Mouse (Mus musculus): ENCODE results near the gene Zfyve21. TPM values are rescaled to one million over a fixed set of nuclear protein-coding genes. Genes with fewer than 3 reads are reported as not detected.

The Zfyve21 gene
- polyA plus RNA-seq, 1 experiment from 2014 or later, result 30.5 TPM

DNA sequence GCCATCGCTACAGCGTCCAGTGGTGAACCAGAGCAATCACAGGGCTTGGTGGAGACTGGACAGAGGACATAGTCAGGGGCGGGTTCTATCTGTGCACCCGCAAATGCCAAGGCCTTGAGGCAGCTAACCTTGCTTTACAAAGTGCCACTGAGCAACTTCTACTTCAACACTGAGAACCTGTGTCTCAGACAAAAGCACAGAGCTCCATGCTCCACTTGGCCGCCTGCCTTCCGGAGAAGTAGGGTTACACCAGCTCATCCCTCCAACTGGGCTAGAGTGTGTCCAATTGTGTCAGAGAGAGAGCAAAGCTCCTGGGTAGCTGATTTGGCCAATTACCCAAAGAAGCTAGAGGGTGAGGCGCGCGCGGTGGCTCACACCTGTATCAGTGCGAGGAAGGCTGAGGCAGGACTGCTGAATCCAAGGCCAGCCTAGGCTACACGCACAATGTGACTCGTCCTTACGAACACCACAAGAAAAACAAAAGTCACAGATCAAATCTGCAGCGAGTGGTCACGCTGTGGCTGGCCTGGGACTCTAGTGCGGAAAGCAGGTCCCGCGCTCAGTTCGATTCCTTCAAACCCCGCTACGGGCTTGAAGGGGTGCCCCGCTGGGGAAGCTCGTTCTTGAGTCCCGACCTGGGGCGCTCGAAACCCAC lies 732 bp upstream of the Zfyve21 start:
- peak; percentile 3; the same call in 1 of the 2 replicates for ATAC-seq (ENCODE audit: low read depth)
- Histone ChIP-seq H3K4me2 (ENCODE audit: low read depth, low read length) (peak overlapping the region; percentile 75), H3K9ac (replicated peaks; ENCODE audit: low read depth, low read length) (peak overlapping the region; percentile 46), H3K27me3 (ENCODE audit: control insufficient read depth, insufficient read depth, low read length) (no peaks in the 10 kb centered on the region), H3K36me3 (ENCODE audit: control insufficient read depth, insufficient read depth, low read length) (no peaks in the 10 kb centered on the region), H3K9me3 (ENCODE audit: control insufficient read depth, low read length) (no peaks in the 10 kb centered on the region), H3K27ac (ENCODE audit: low read depth, low read length) (no peak overlapping the region), H3K4me3 (ENCODE audit: low read depth, low read length) (peak overlapping the region; percentile 80), H3K4me1 (ENCODE audit: control insufficient read depth, insufficient read depth, low read length) (peaks cover 13% of the 10 kb centered on the region; the same call in 1 of the 2 replicates)
- 3% methylated on average over 27 of the region's 27 CpGs for WGBS

DNA sequence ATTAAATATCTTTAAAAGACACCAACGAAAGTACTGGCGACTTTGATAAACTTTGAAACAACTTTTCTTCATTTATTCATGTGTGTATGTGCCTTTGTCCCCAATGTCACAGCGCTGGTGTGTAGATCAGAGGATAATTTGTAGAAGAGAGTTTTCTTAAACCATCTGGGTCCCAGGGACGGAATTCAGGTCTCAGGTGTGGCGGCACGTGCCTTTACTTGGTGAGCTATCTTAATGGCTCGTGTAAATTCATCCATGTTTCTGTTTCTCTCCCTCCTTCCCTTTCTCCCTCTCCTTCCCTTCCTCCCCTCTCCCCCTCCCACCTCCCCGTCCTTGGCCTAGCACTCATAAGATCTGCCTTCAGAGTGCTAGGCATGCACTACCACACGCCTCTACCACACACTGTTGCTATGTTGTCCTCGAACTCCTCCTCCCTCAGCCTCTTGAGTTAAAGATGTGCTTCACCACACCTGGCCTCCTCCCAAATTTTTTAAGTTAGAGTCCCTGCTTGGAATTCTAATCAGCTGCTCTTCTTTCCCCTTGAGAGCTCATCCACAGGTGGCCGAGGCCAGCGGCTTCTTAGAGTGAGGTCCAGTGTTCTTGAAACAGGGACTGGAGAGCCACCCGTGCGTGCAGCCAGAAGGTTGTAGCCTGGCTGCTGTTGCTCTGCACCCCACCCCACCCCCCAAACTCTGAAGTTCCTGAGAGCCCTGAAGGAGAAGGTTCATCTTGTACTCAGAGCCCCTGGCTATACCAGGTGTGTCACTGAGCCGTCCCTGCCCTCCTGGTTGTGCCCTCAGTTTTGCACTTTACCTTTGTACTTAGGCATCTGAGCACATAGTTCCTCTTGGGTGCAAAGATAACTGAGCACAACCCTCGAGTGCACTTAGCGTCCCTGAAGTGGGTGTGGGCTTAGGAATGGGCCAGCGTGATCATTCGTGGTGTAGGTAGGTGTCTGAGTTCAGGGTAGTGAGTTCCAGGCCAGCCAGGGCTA lies 1.1 kb downstream of the Zfyve21 start:
- H3K27me3 ChIP-seq (ENCODE audit: control insufficient read depth, insufficient read depth, low read length), result no peaks in the 10 kb centered on the region
- peak overlapping the region; percentile 90 for H3K4me2 ChIP-seq (ENCODE audit: low read depth, low read length)
- H3K9me3 ChIP-seq (ENCODE audit: control insufficient read depth, low read length), result no peaks in the 10 kb centered on the region
- H3K4me1 ChIP-seq (ENCODE audit: control insufficient read depth, insufficient read depth, low read length), result peaks cover 13% of the 10 kb centered on the region; the same call in 1 of the 2 replicates
- WGBS, result 33% methylated on average over 19 of the region's 19 CpGs
- no peaks in the 10 kb centered on the region for H3K36me3 ChIP-seq (ENCODE audit: control insufficient read depth, insufficient read depth, low read length)
- peak overlapping the region; percentile 81; the same call in 1 of the 2 replicates for H3K27ac ChIP-seq (ENCODE audit: low read depth, low read length)
- peak overlapping the region; percentile 65 for H3K9ac ChIP-seq (replicated peaks; ENCODE audit: low read depth, low read length)
- ATAC-seq (ENCODE audit: low read depth), result no peak
- H3K4me3 ChIP-seq (ENCODE audit: low read depth, low read length), result peak overlapping the region; percentile 80

DNA sequence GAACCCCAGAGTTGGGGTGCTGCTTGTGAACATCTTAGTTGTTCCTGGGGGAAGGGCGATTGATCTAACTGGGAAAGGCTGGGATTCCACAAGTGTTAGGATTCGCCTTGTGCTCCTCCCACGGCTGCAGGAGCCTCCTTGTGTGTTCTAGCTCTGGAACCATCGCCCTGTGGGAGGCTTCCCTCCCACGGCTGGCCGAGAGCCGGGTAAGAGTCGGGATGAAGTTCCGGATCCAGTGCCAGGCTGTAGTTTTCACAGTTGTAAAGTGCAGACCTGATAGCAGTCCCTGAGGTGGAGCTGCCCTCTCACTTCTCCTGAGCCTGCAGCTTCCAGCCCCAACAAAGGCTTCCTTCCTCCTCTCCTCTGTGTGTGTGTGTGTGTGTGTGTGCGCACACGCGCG lies 2.6 kb downstream of the Zfyve21 start:
- H3K4me1 ChIP-seq (ENCODE audit: control insufficient read depth, insufficient read depth, low read length), result peaks cover 13% of the 10 kb centered on the region; the same call in 1 of the 2 replicates
- ATAC-seq (ENCODE audit: low read depth), result no peak
- H3K9me3 ChIP-seq (ENCODE audit: control insufficient read depth, low read length), result no peaks in the 10 kb centered on the region
- no peaks in the 10 kb centered on the region for H3K36me3 ChIP-seq (ENCODE audit: control insufficient read depth, insufficient read depth, low read length)
- no peak overlapping the region for H3K27ac ChIP-seq (ENCODE audit: low read depth, low read length)
- 58% methylated on average over 13 of the region's 13 CpGs for WGBS
- H3K4me2 ChIP-seq (ENCODE audit: low read depth, low read length), result no peak overlapping the region; the same call in 1 of the 2 replicates
- no peak overlapping the region for H3K9ac ChIP-seq (replicated peaks; ENCODE audit: low read depth, low read length)
- H3K4me3 ChIP-seq (ENCODE audit: low read depth, low read length), result no peak overlapping the region
- H3K27me3 ChIP-seq (ENCODE audit: control insufficient read depth, insufficient read depth, low read length), result no peaks in the 10 kb centered on the region

DNA sequence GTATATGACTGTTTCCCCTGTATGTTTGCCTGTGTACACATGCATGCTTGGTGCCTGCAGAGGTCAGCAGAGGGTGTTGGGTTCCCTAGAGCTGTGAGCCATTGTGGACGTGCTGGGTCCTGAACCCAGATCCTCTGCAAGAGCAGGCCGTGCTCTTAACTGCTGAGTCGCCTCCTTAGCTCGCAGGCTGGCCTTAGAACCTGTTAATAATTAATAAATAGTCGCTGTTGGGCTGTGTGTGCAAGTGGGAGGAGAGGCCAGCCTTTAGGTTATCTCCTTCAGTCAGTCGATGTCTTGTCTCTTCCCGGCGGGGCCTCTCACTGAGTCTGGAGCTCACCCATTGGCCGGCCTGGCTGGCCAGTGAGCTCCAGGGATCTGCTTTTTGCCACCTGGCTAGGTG lies 3.0 kb downstream of the Zfyve21 start:
- Histone ChIP-seq H3K9me3 (ENCODE audit: control insufficient read depth, low read length) (no peaks in the 10 kb centered on the region), H3K27ac (ENCODE audit: low read depth, low read length) (no peak overlapping the region), H3K4me1 (ENCODE audit: control insufficient read depth, insufficient read depth, low read length) (peaks cover 13% of the 10 kb centered on the region; the same call in 1 of the 2 replicates), H3K9ac (replicated peaks; ENCODE audit: low read depth, low read length) (no peak overlapping the region), H3K27me3 (ENCODE audit: control insufficient read depth, insufficient read depth, low read length) (no peaks in the 10 kb centered on the region), H3K36me3 (ENCODE audit: control insufficient read depth, insufficient read depth, low read length) (no peaks in the 10 kb centered on the region), H3K4me2 (ENCODE audit: low read depth, low read length) (no peak overlapping the region), H3K4me3 (ENCODE audit: low read depth, low read length) (no peak overlapping the region)
- no peak for ATAC-seq (ENCODE audit: low read depth)
- WGBS, result 67% methylated on average over 9 of the region's 9 CpGs

DNA sequence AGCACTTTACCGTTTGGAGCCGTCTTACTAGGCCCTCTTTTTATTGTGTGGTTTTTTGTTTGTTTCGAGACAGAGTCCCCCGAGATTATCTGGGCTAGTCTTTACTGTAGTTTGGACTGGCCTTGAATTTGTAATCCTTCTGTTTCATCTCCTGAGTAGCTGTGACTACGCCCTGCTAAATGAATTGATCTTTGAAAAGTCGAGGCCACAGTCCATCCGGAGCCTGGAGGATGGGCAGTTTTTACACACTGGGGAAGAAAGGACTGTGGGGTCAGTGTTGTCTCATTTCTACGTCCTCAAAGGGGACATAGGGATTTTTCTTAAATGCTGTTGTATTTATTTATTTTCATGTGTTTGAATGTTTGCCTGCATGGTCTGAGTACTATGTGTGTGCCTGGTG lies 4.0 kb downstream of the Zfyve21 start:
- 93% methylated on average over 8 of the region's 8 CpGs for WGBS
- H3K9me3 ChIP-seq (ENCODE audit: control insufficient read depth, low read length), result no peaks in the 10 kb centered on the region
- ATAC-seq (ENCODE audit: low read depth), result no peak
- peaks cover 12% of the 10 kb centered on the region; the same call in 1 of the 2 replicates for H3K4me1 ChIP-seq (ENCODE audit: control insufficient read depth, insufficient read depth, low read length)
- no peaks in the 10 kb centered on the region for H3K36me3 ChIP-seq (ENCODE audit: control insufficient read depth, insufficient read depth, low read length)
- no peak overlapping the region for H3K4me3 ChIP-seq (ENCODE audit: low read depth, low read length)
- H3K27me3 ChIP-seq (ENCODE audit: control insufficient read depth, insufficient read depth, low read length), result no peaks in the 10 kb centered on the region
- H3K27ac ChIP-seq (ENCODE audit: low read depth, low read length), result no peak overlapping the region
- no peak overlapping the region for H3K9ac ChIP-seq (replicated peaks; ENCODE audit: low read depth, low read length)
- no peak overlapping the region for H3K4me2 ChIP-seq (ENCODE audit: low read depth, low read length)

DNA sequence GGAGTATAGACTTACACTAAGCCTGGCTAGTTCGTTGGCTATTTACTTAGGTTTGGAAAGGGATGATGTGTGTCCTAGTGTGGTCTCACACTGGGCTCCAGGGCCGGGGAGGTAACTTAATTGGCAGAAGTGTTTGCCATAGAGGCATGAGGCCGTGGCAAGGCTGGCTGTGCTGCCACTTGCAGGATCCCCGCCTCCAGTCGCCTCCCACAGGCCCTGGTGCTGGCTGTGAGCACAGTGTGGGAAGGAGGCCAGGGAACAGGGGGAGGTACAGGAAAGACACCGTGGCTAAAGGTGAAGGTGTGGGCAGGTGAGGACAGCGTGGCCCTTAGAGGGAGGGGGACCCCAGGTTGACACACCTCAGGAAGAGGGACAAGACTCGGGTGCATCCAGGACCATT lies 6.0 kb downstream of the Zfyve21 start:
- no peak overlapping the region for H3K9ac ChIP-seq (replicated peaks; ENCODE audit: low read depth, low read length)
- H3K9me3 ChIP-seq (ENCODE audit: control insufficient read depth, low read length), result no peaks in the 10 kb centered on the region
- H3K4me2 ChIP-seq (ENCODE audit: low read depth, low read length), result no peak overlapping the region
- 79% methylated on average over 8 of the region's 8 CpGs for WGBS
- H3K27me3 ChIP-seq (ENCODE audit: control insufficient read depth, insufficient read depth, low read length), result no peaks in the 10 kb centered on the region
- peaks cover 11% of the 10 kb centered on the region; the same call in 1 of the 2 replicates for H3K36me3 ChIP-seq (ENCODE audit: control insufficient read depth, insufficient read depth, low read length)
- no peak overlapping the region for H3K4me3 ChIP-seq (ENCODE audit: low read depth, low read length)
- H3K27ac ChIP-seq (ENCODE audit: low read depth, low read length), result no peak overlapping the region
- peaks cover 5% of the 10 kb centered on the region; the same call in 1 of the 2 replicates for H3K4me1 ChIP-seq (ENCODE audit: control insufficient read depth, insufficient read depth, low read length)
- no peak for ATAC-seq (ENCODE audit: low read depth)

DNA sequence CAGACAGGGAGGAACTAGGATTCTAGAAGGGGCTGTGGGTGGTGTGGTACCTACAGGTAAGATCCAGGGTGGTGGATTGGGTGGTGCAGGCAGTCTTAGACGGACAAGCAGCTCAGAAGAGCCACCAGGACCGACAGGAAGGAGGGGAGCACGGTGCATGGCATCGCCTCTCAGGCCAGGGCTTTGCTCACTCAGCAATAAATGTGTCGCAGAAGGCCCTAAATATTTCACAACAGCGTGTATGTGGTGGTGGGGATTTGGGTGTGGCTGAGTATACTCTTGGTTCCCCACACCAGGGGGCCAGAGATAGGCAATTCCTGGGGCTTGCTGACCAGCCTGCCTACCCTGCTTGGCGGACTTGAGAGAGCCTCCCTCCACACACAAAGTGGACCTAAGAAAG lies 6.7 kb downstream of the Zfyve21 start:
- Histone ChIP-seq H3K4me2 (ENCODE audit: low read depth, low read length) (no peak overlapping the region), H3K27ac (ENCODE audit: low read depth, low read length) (no peak overlapping the region), H3K27me3 (ENCODE audit: control insufficient read depth, insufficient read depth, low read length) (no peaks in the 10 kb centered on the region), H3K9me3 (ENCODE audit: control insufficient read depth, low read length) (no peaks in the 10 kb centered on the region), H3K4me1 (ENCODE audit: control insufficient read depth, insufficient read depth, low read length) (no peaks in the 10 kb centered on the region), H3K36me3 (ENCODE audit: control insufficient read depth, insufficient read depth, low read length) (peaks cover 19% of the 10 kb centered on the region; the same call in 1 of the 2 replicates), H3K9ac (replicated peaks; ENCODE audit: low read depth, low read length) (no peak overlapping the region), H3K4me3 (ENCODE audit: low read depth, low read length) (no peak overlapping the region)
- no peak for ATAC-seq (ENCODE audit: low read depth)
- WGBS, result 86% methylated on average over 7 of the region's 7 CpGs

DNA sequence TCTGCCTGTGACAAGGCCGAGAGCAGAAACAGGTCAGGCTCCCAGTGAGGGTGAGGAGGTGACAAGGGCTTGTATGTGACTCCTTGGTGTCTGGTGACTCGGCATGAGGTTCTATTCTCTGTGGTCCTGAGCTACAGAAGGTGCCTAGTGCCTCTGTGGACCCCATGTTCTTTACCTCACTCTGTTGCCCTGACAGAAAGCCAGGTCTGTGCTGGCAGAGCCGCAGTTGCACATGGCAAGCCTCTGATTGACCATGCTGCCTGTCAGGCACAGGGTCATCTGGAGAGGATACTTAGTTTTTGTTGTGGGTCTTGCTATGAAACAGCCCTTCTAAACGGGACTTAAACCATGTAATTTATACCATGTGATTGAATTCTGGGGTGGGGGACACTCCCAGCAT lies 8.0 kb downstream of the Zfyve21 start:
- Histone ChIP-seq H3K4me1 (ENCODE audit: control insufficient read depth, insufficient read depth, low read length) (no peaks in the 10 kb centered on the region), H3K4me2 (ENCODE audit: low read depth, low read length) (no peak overlapping the region), H3K36me3 (ENCODE audit: control insufficient read depth, insufficient read depth, low read length) (peaks cover 25% of the 10 kb centered on the region), H3K27ac (ENCODE audit: low read depth, low read length) (no peak overlapping the region), H3K4me3 (ENCODE audit: low read depth, low read length) (no peak overlapping the region), H3K27me3 (ENCODE audit: control insufficient read depth, insufficient read depth, low read length) (no peaks in the 10 kb centered on the region), H3K9me3 (ENCODE audit: control insufficient read depth, low read length) (no peaks in the 10 kb centered on the region), H3K9ac (replicated peaks; ENCODE audit: low read depth, low read length) (no peak overlapping the region)
- 72% methylated on average over 4 of the region's 4 CpGs for WGBS
- no peak for ATAC-seq (ENCODE audit: low read depth)

DNA sequence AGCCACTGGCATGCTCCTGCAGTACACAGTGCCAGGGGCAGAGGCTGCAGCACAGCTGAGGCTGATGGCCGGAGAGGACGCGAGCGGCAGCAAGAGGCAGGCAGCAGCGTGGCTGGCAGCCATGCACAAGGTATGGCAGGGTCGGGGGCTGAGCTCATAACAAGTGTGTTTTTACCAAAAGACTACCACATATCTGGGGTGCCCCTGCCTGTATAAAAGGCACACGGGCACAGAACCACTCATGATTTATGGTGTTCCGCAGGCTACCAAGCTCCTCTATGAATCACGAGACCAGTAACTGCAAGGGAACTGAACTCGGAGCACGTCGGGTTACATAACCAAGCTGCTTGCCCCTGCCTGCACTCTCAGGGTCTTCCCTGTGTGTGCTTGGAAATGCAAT lies 13.6 kb downstream of the Zfyve21 start:
- Histone ChIP-seq H3K4me1 (ENCODE audit: control insufficient read depth, insufficient read depth, low read length) (no peaks in the 10 kb centered on the region), H3K27me3 (ENCODE audit: control insufficient read depth, insufficient read depth, low read length) (no peaks in the 10 kb centered on the region), H3K4me2 (ENCODE audit: low read depth, low read length) (no peak overlapping the region), H3K27ac (ENCODE audit: low read depth, low read length) (no peak overlapping the region), H3K36me3 (ENCODE audit: control insufficient read depth, insufficient read depth, low read length) (peaks cover 71% of the 10 kb centered on the region), H3K9ac (replicated peaks; ENCODE audit: low read depth, low read length) (no peak overlapping the region), H3K4me3 (ENCODE audit: low read depth, low read length) (no peak overlapping the region), H3K9me3 (ENCODE audit: control insufficient read depth, low read length) (no peaks in the 10 kb centered on the region)
- WGBS, result 89% methylated on average over 12 of the region's 12 CpGs
- no peak for ATAC-seq (ENCODE audit: low read depth)

Data from neural tube, embryonic 14.5 days (tissue).